ENCODE assay signal across 8 mouse cellular contexts in the genomic region with DNA sequence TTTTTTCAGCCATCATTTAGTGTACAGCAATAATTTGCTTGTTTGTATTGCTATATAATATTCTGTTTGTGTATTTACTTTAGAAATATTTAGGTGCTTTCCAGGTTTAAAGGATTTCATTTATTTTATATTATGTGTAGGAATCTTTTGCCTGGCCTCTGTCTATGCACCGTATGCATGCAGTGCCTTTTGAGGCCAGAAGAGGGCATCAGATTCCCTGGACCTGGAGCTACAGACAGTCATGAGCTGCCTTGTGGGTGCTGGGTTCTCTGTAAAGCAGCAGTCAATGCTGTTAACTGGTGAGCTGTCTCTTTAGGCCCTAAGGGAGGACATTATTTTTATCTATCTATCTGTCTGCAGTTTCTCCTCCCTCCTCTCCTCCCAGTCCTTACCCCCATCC. TPM values are rescaled to one million over a fixed set of nuclear protein-coding genes. Genes with fewer than 3 reads are reported as not detected.
DNase-seq lines count a peak whose midpoint lies in the region; ATAC-seq and TF ChIP-seq lines count a peak whose summit lies in the region.

No protein-coding gene starts in this region.

- no peak overlapping the region for H3K4me3 ChIP-seq in heart, embryonic 10.5 days
- no peak overlapping the region for H3K4me3 ChIP-seq in ES-Bruce4 (ENCODE audit: low read depth, low read length)

- DNase-seq in heart, embryonic 10.5 days (ENCODE audit: low spot score), result peak; percentile 77
- DNase-seq in heart, postnatal 25 days (ENCODE audit: low spot score), result no peak
- DNase-seq in 3T3-L1 (ENCODE audit: low read depth, low spot score), result peak; percentile 73
- DNase-seq in cerebellum, postnatal 25 days, result peak; percentile 45 to 66
- peak; percentile 55 for DNase-seq in kidney, postnatal 14 days
- no peak for DNase-seq in urinary bladder, postnatal 4 days (ENCODE audit: low spot score in 2 of 2)

- peak; percentile 70; the same call in 1 of the 2 replicates for ATAC-seq in neutrophil, adult 5-6 weeks (ENCODE audit: extremely low read depth, insufficient number of reproducible peaks, low FRiP score, poor library complexity, severe bottlenecking)

- intact Hi-C loops in heart, postnatal 25 days (cut with DNase I), result no loop called here

- TF ChIP-seq CTCF in ES-Bruce4 (IDR thresholded peaks at IDR 0.05; ENCODE audit: low read depth, low read length), result peak; percentile 87

- H3K27me3 ChIP-seq in heart, embryonic 10.5 days (ENCODE audit: insufficient read depth, poor library complexity, severe bottlenecking), result no peaks in the 10 kb centered on the region
- H3K27me3 ChIP-seq in ES-Bruce4 (ENCODE audit: control insufficient read depth, insufficient read depth, low read length, poor library complexity, severe bottlenecking), result no peaks in the 10 kb centered on the region

- peaks cover 10% of the 10 kb centered on the region for H3K4me1 ChIP-seq in heart, embryonic 10.5 days
- H3K4me1 ChIP-seq in ES-Bruce4 (ENCODE audit: control insufficient read depth, insufficient read depth, low read length), result no peaks in the 10 kb centered on the region

- no peak for TF ChIP-seq POLR2A in ES-Bruce4 (IDR thresholded peaks at IDR 0.05; ENCODE audit: insufficient read depth, low read length)

- H3K36me3 ChIP-seq in heart, embryonic 10.5 days, result no peaks in the 10 kb centered on the region
- no peaks in the 10 kb centered on the region for H3K36me3 ChIP-seq in ES-Bruce4 (ENCODE audit: control insufficient read depth, insufficient read depth, low read length, poor library complexity, severe bottlenecking)

- no peak for TF ChIP-seq EP300 in ES-Bruce4 (IDR thresholded peaks at IDR 0.05; ENCODE audit: insufficient read depth, low read depth, low read length)

- H3K9me3 ChIP-seq in heart, embryonic 10.5 days, result no peaks in the 10 kb centered on the region
- H3K9me3 ChIP-seq in ES-Bruce4 (replicated peaks; ENCODE audit: control insufficient read depth, insufficient read depth, low read length, poor library complexity, severe bottlenecking), result no peaks in the 10 kb centered on the region

- no peak overlapping the region for H3K9ac ChIP-seq in ES-Bruce4 (ENCODE audit: low read depth, poor library complexity, severe bottlenecking)

- no peak overlapping the region for H3K27ac ChIP-seq in heart, embryonic 10.5 days
- H3K27ac ChIP-seq in ES-Bruce4 (ENCODE audit: insufficient read depth, low read length), result no peak overlapping the region

- WGBS in heart, embryonic 10.5 days, result 23% methylated on average over 1 of the region's 1 CpGs

RNA-seq across cellular contexts. Expression of a gene that starts 3.0 kb away (rescaled TPM):
- 0.59 and 1.1 TPM in 2 replicates for polyA plus RNA-seq in heart, embryonic 10.5 days (2016; fragmentation: Nextera tagmentation; extraction: Ambion mirVana)
- total RNA-seq in heart, postnatal 25 days (2021), result under 1 TPM; 0.36 to 0.62 TPM
- 2.3 and 2.4 TPM in 2 replicates for polyA plus RNA-seq in ES-Bruce4 (2011; ENCODE audit: insufficient read depth, insufficient read length, low read depth, missing spikeins)
- total RNA-seq in neutrophil, adult 5-6 weeks (2017), result 1.5 and 1.7 TPM in 2 replicates

RNA-seq across cellular contexts. Expression of a gene that starts 3.1 kb away (rescaled TPM):
- not detected in 2 replicates for polyA plus RNA-seq in heart, embryonic 10.5 days (2016; fragmentation: Nextera tagmentation; extraction: Ambion mirVana)
- total RNA-seq in heart, postnatal 25 days (2021), result under 1 TPM in 1 of 2 experiments, not detected in 1; 0.56 TPM
- not detected in 2 replicates for polyA plus RNA-seq in ES-Bruce4 (2011; ENCODE audit: insufficient read depth, insufficient read length, low read depth, missing spikeins)
- 0.58 TPM in 1 of 2 replicates, not detected in the other for total RNA-seq in neutrophil, adult 5-6 weeks (2017)

RNA-seq across cellular contexts. Expression of a gene that starts 29.6 kb away (rescaled TPM):
- polyA plus RNA-seq in heart, embryonic 10.5 days (2016; fragmentation: Nextera tagmentation; extraction: Ambion mirVana), result 11.5 and 12.9 TPM in 2 replicates
- 1 to 10 TPM; 6.9 to 7.8 TPM for total RNA-seq in heart, postnatal 25 days (2021)
- 13.0 and 15.4 TPM in 2 replicates for polyA plus RNA-seq in ES-Bruce4 (2011; ENCODE audit: insufficient read depth, insufficient read length, low read depth, missing spikeins)
- total RNA-seq in neutrophil, adult 5-6 weeks (2017), result 19.4 and 19.9 TPM in 2 replicates

RNA-seq across cellular contexts. Expression of a gene that starts 29.7 kb away (rescaled TPM):
- 18.3 and 23.5 TPM in 2 replicates for polyA plus RNA-seq in heart, embryonic 10.5 days (2016; fragmentation: Nextera tagmentation; extraction: Ambion mirVana)
- 10 to 100 TPM; 72.3 to 82.8 TPM for total RNA-seq in heart, postnatal 25 days (2021)
- polyA plus RNA-seq in ES-Bruce4 (2011; ENCODE audit: insufficient read depth, insufficient read length, low read depth, missing spikeins), result 41.5 and 41.9 TPM in 2 replicates
- 527 and 583 TPM in 2 replicates for total RNA-seq in neutrophil, adult 5-6 weeks (2017)

RNA-seq across cellular contexts. Expression of a gene that starts 30.1 kb away (rescaled TPM):
- 1.6 and 2.2 TPM in 2 replicates for polyA plus RNA-seq in heart, embryonic 10.5 days (2016; fragmentation: Nextera tagmentation; extraction: Ambion mirVana)
- 10 to 100 TPM in 1 of 2 experiments, 1 to 10 TPM in 1; 10.0 to 10.9 TPM for total RNA-seq in heart, postnatal 25 days (2021)
- polyA plus RNA-seq in ES-Bruce4 (2011; ENCODE audit: insufficient read depth, insufficient read length, low read depth, missing spikeins), result 1.2 and 1.3 TPM in 2 replicates
- 0.12 TPM in 1 of 2 replicates, not detected in the other for total RNA-seq in neutrophil, adult 5-6 weeks (2017)

Comparison
In these comparisons a context has a peak if more than half of its experiments do, and no peak if none do; other contexts are left out.
1. DNase-seq: peak in heart, embryonic 10.5 days (single experiment), 3T3-L1 (single experiment), cerebellum, postnatal 25 days (2 of 2) and kidney, postnatal 14 days (single experiment); none in heart, postnatal 25 days (single experiment) and urinary bladder, postnatal 4 days (0 of 2).